Mouse (Mus musculus) heart, embryonic 12.5 days (tissue): ENCODE results near the gene Mrps34. TPM values are rescaled to one million over a fixed set of nuclear protein-coding genes. Genes with fewer than 3 reads are reported as not detected.
A peak's percentile ranks its signal among the peaks of the same experiment; 100 is the strongest.
"Not testable (repeated sequence)": the region's sequence is repeated elsewhere in the genome, so short reads cannot be mapped to it uniquely, and the experiment has no call there.

ENCODE experiments used
- ATAC-seq: fragments of 200-750 bp; cut with Nextera tagmentation; 2 replicates; pipeline ENCODE4 v1.8.0; 2017; ENCODE audit warnings: moderate TSS enrichment, moderate library complexity; ENCODE audit not compliant: insufficient number of reproducible peaks, low FRiP score
- H3K27ac ChIP-seq: fragments of 300-500 bp; sonication (generic); 2 replicates; pipeline ENCODE4 v1.5.1; 2016; ENCODE audit warnings: mild to moderate bottlenecking, moderate library complexity; ENCODE audit not compliant: poor library complexity, severe bottlenecking
- H3K27me3 ChIP-seq: fragments of 300-500 bp; sonication (generic); replicated peaks from 2 replicates; pipeline ENCODE4 v1.6.1; 2016; ENCODE audit warnings: mild to moderate bottlenecking, moderate library complexity
- H3K36me3 ChIP-seq: fragments of 300-500 bp; sonication (generic); 2 replicates; pipeline ENCODE4 v1.6.1; 2016; ENCODE audit warnings: mild to moderate bottlenecking, moderate library complexity
- H3K4me1 ChIP-seq: fragments of 300-500 bp; sonication (generic); replicated peaks from 2 replicates; pipeline ENCODE4 v1.6.1; 2016; ENCODE audit warnings: mild to moderate bottlenecking
- H3K4me2 ChIP-seq: fragments of 300-500 bp; sonication (generic); 2 replicates; pipeline ENCODE4 v1.6.1; 2016; ENCODE audit warnings: mild to moderate bottlenecking, moderate library complexity
- H3K4me3 ChIP-seq: fragments of 300-500 bp; sonication (generic); 2 replicates; pipeline ENCODE4 v1.5.1; 2016; ENCODE audit warnings: mild to moderate bottlenecking
- H3K9ac ChIP-seq: fragments of 300-500 bp; sonication (generic); 2 replicates; pipeline ENCODE4 v1.6.1; 2016; ENCODE audit warnings: mild to moderate bottlenecking, moderate library complexity
- H3K9me3 ChIP-seq: fragments of 300-500 bp; sonication (generic); replicated peaks from 2 replicates; pipeline ENCODE4 v1.6.1; 2016; ENCODE audit warnings: mild to moderate bottlenecking, moderate library complexity
- WGBS: fragments of 180-500 bp; shearing (Covaris S2); methylation state at CpG from one replicate; pipeline ENCODE4 v1.1.7; 2016; 5-methylcytosine and 5-hydroxymethylcytosine counted together
- polyA plus RNA-seq: library from polyadenylated mRNA; unstranded; fragments of >200 nt; fragmentation: Nextera tagmentation; extraction: Ambion mirVana; gene quantifications from 2 replicates; pipeline ENCODE4 v1.2.1, GENCODE M21; 2016

Mrps34 gene
- polyA plus RNA-seq, 1 experiment from 2014 or later: 91.1 TPM

DNA sequence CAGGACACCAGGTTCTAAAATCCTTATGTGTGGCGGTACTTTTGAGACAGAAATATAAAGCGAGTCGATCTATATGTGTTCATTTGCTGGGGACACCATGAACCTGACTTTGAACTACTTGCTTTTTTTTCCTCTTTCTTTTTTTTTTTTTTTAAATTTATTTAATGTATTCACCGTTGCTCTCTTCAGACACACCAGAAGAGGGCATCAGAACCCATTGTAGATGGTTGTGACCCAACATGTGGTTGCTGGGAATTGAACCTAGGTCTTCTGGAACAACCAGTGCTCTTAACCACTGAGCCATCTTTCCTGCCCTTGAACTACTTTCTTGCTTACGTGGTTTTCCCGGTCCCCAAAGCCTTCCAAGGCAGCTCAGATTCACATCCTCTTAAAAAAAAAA lies 42.4 kb downstream of the Mrps34 start:
- H3K9ac ChIP-seq: peak overlapping the region; percentile 85
- peak overlapping the region; percentile 66 for H3K4me3 ChIP-seq
- no peaks in the 10 kb centered on the region for H3K9me3 ChIP-seq
- peaks cover 28% of the 10 kb centered on the region for H3K4me1 ChIP-seq
- peak overlapping the region; percentile 60 for H3K27ac ChIP-seq
- 50% methylated on average over 6 of the region's 6 CpGs for WGBS
- ATAC-seq: no peak
- H3K27me3 ChIP-seq: no peaks in the 10 kb centered on the region
- H3K4me2 ChIP-seq: peak overlapping the region; percentile 75
- no peaks in the 10 kb centered on the region; the same call in 1 of the 2 replicates for H3K36me3 ChIP-seq

DNA sequence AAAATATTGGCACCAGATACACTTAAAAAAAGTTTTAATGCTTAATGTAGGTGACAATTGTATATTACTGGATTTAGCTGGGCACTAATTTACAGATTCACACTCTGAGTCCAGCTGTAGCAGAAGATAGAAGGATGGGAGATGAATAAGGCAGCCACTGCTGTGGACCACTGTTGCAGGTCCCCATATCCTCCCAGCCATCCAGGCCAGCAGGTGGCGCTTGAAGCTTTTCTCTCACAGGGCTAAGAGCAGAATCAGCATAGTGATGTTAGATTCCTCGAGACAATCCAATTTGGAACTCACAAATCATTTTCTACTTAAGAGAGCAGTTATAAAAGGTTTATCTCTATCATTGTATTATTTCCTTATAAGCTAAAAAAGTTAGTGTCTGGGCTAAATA lies 47.5 kb downstream of the Mrps34 start:
- ATAC-seq, H3K4me2 ChIP-seq, H3K27me3 ChIP-seq, H3K27ac ChIP-seq, H3K4me3 ChIP-seq, H3K9ac ChIP-seq, H3K9me3 ChIP-seq, H3K4me1 ChIP-seq: not testable (repeated sequence)
- H3K36me3 ChIP-seq: peaks cover 45% of the 10 kb centered on the region
- 26% methylated on average over 2 of the region's 2 CpGs for WGBS

DNA sequence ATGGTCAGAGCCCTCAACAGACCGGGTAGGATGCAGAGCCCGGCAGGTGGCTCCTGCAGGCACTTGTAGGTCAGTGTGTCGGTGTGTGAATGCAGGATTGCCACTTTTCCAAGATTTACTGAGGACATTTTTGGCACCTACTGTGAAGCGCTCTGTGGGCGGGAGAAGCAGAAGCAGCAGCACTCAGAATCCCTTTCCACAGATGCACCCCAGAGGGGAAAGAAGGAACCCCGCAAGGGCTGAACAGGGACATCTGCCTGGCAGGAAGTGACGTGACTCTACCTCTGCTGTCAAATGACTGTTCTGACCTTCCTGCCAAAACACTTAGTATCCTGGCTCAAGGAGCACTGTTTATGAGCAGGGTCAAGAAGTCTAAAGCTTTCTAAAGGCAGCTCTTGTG lies 48.1 kb downstream of the Mrps34 start:
- no peak overlapping the region for H3K9ac ChIP-seq
- 85% methylated on average over 7 of the region's 7 CpGs for WGBS
- peaks cover 51% of the 10 kb centered on the region for H3K36me3 ChIP-seq
- no peak overlapping the region for H3K27ac ChIP-seq
- H3K4me3 ChIP-seq: no peak overlapping the region
- no peaks in the 10 kb centered on the region for H3K4me1 ChIP-seq
- H3K4me2 ChIP-seq: no peak overlapping the region
- no peaks in the 10 kb centered on the region for H3K9me3 ChIP-seq
- H3K27me3 ChIP-seq: no peaks in the 10 kb centered on the region
- ATAC-seq: no peak

DNA sequence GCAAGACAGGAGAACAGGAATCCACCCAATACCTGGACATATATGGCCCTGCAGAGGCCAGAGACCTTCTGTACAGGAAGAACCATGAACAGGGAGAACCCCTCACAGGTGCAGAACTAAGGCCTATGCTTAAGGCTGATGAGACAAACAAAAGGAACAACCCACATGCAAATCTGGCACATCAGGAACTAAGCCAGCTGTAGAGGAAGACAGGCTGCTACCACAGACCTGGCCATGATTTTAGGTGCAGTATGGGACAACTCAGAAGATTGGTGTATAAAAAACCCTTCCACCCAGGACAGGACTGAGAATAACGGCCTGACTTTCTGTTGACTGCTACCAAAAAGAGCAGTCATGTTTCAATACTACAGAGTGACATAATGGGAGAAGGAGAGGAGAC lies 48.7 kb downstream of the Mrps34 start:
- not testable (repeated sequence) for ATAC-seq, H3K4me2 ChIP-seq, H3K27ac ChIP-seq, H3K9ac ChIP-seq, H3K9me3 ChIP-seq, H3K27me3 ChIP-seq, H3K4me3 ChIP-seq, H3K4me1 ChIP-seq
- peaks cover 57% of the 10 kb centered on the region for H3K36me3 ChIP-seq
- WGBS: 89% methylated on average over 1 of the region's 1 CpGs

Other genes starting within 250 kb of the Mrps34 start
- gene Slc9a3r2, start 244.8 kb upstream of the Mrps34 start, polyA plus RNA-seq: 56.6 and 59.7 TPM in 2 replicates
- not detected in 2 replicates for gene Npw, start 236.7 kb upstream of the Mrps34 start, polyA plus RNA-seq
- 20.1 and 21.2 TPM in 2 replicates for gene Zfp598, start 225.4 kb upstream of the Mrps34 start, polyA plus RNA-seq
- 0.68 and 1.0 TPM in 2 replicates for gene Syngr3, start 205.2 kb upstream of the Mrps34 start, polyA plus RNA-seq
- 34.0 and 37.8 TPM in 2 replicates for gene Gfer, start 199.0 kb upstream of the Mrps34 start, polyA plus RNA-seq
- gene Noxo1, start 198.9 kb upstream of the Mrps34 start, polyA plus RNA-seq: 1.3 and 1.8 TPM in 2 replicates
- 45.9 and 49.5 TPM in 2 replicates for gene Tbl3, start 187.5 kb upstream of the Mrps34 start, polyA plus RNA-seq
- not detected in 2 replicates for gene Rnf151, start 177.1 kb upstream of the Mrps34 start, polyA plus RNA-seq
- gene Rps2, start 177.0 kb upstream of the Mrps34 start, polyA plus RNA-seq: 810 and 828 TPM in 2 replicates
- gene Ndufb10, start 170.6 kb upstream of the Mrps34 start, polyA plus RNA-seq: 351 and 363 TPM in 2 replicates
- 0.34 and 0.76 TPM in 2 replicates for gene Rpl3l, start 167.3 kb upstream of the Mrps34 start, polyA plus RNA-seq
- gene Msrb1, start 158.5 kb upstream of the Mrps34 start, polyA plus RNA-seq: 17.3 and 18.2 TPM in 2 replicates
- gene Hs3st6, start 142.1 kb upstream of the Mrps34 start, polyA plus RNA-seq: 0.72 TPM in 1 of 2 replicates, not detected in the other
- gene Meiob, start 90.8 kb upstream of the Mrps34 start, polyA plus RNA-seq: not detected in 2 replicates
- 39.9 and 41.2 TPM in 2 replicates for gene Hagh, start 55.0 kb upstream of the Mrps34 start, polyA plus RNA-seq
- 36.5 TPM in 2 replicates for gene Fahd1, start 44.8 kb upstream of the Mrps34 start, polyA plus RNA-seq
- 0.12 and 0.24 TPM in 2 replicates for gene Igfals, start 29.1 kb upstream of the Mrps34 start, polyA plus RNA-seq
- 31.9 and 33.1 TPM in 2 replicates for gene Nubp2, start 8.8 kb upstream of the Mrps34 start, polyA plus RNA-seq
- 25.7 and 28.3 TPM in 2 replicates for gene Spsb3, start 8.5 kb upstream of the Mrps34 start, polyA plus RNA-seq
- gene Eme2, start within 50 bp of the Mrps34 start, polyA plus RNA-seq: 25.4 and 27.2 TPM in 2 replicates
- 34.5 and 36.5 TPM in 2 replicates for gene Nme3, start 1.4 kb downstream of the Mrps34 start, polyA plus RNA-seq
- gene Mapk8ip3, start 41.9 kb downstream of the Mrps34 start, polyA plus RNA-seq: 38.4 and 41.3 TPM in 2 replicates
- 140 and 144 TPM in 2 replicates for gene Jpt2, start 65.6 kb downstream of the Mrps34 start, polyA plus RNA-seq
- gene Cramp1l, start 120.7 kb downstream of the Mrps34 start, polyA plus RNA-seq: 8.5 and 10.1 TPM in 2 replicates
- 14.4 and 14.8 TPM in 2 replicates for gene Ift140, start 121.0 kb downstream of the Mrps34 start, polyA plus RNA-seq
- gene Tmem204, start 188.5 kb downstream of the Mrps34 start, polyA plus RNA-seq: 16.3 and 20.4 TPM in 2 replicates
- 23.5 and 30.7 TPM in 2 replicates for gene Telo2, start 220.9 kb downstream of the Mrps34 start, polyA plus RNA-seq
- 0.27 TPM in 1 of 2 replicates, not detected in the other for gene Ptx4, start 225.6 kb downstream of the Mrps34 start, polyA plus RNA-seq
- gene Clcn7, start 238.3 kb downstream of the Mrps34 start, polyA plus RNA-seq: 19.5 and 21.1 TPM in 2 replicates